In the genomic region with DNA sequence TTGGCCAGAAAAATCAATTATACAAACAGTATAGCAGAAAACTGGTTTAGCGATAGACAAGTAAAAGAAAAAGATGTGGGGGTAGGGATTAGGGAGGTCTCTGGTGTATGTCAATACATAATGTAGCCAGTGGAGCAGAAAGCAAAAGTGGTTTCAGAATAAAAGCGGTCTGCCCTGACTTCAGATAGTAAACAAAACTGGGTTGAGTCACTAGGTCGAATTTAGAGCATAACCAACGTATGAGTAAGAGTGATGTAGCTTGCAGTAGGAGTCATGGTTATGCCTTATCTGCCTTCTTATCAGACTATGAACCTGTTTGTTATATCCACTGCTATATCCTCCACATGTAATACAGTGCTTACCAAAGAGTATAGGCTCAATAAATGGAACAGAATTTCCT, we compare ENCODE assay signal across 15 mouse cellular contexts.
DNase-seq lines count a peak whose midpoint lies in the region; ATAC-seq and TF ChIP-seq lines count a peak whose summit lies in the region.
"Had no signal": no experiment of that assay in that cellular context is flagged by ENCODE, and none has a peak within 500 bp of the region (broad histone marks: within the 10 kb centered on the region; RNA-seq: fewer than 3 reads in every experiment).

No protein-coding gene starts in this region.

- H3K9me3 ChIP-seq in liver, embryonic 16.5 days (replicated peaks; ENCODE audit: control insufficient read depth, low read length), result no peaks in the 10 kb centered on the region
- no peaks in the 10 kb centered on the region for H3K9me3 ChIP-seq in liver, embryonic 12.5 days (replicated peaks)
- H3K9me3 ChIP-seq in forebrain, embryonic 11.5 days (ENCODE audit: control insufficient read depth, low read length), result no peaks in the 10 kb centered on the region
- H3K9me3 ChIP-seq: forebrain, embryonic 12.5 days; limb, embryonic 15.5 days; neural tube, embryonic 13.5 days had no signal

- no peak for TF ChIP-seq POLR2A in myocyte (IDR thresholded peaks at IDR 0.05; ENCODE audit: insufficient read length, low read depth)

- no peaks in the 10 kb centered on the region for H3K79me2 ChIP-seq in myocyte (ENCODE audit: control insufficient read depth, insufficient read depth)

- ATAC-seq in liver, embryonic 16.5 days (ENCODE audit: low read depth), result peak; percentile 63
- ATAC-seq in liver, embryonic 12.5 days, result no peak
- no peak for ATAC-seq in forebrain, embryonic 11.5 days (replicated peaks; ENCODE audit: low FRiP score)
- ATAC-seq: hindbrain, embryonic 16.5 days had no signal

- WGBS in liver, embryonic 16.5 days (ENCODE audit: insufficient replicate concordance), result 49% methylated on average over 4 of the region's 4 CpGs
- WGBS in liver, embryonic 12.5 days (ENCODE audit: insufficient replicate concordance), result 42% methylated on average over 4 of the region's 4 CpGs
- WGBS in forebrain, embryonic 11.5 days, result 46% methylated on average over 4 of the region's 4 CpGs

- no peak overlapping the region for H3K27ac ChIP-seq in liver, embryonic 16.5 days (ENCODE audit: low read length)
- H3K27ac ChIP-seq in liver, embryonic 12.5 days, result no peak overlapping the region
- no peak overlapping the region for H3K27ac ChIP-seq in forebrain, embryonic 11.5 days (ENCODE audit: low read depth, low read length)
- H3K27ac ChIP-seq: forebrain, embryonic 12.5 days; neural tube, embryonic 13.5 days had no signal

- no peaks in the 10 kb centered on the region for H3K4me1 ChIP-seq in liver, embryonic 16.5 days (ENCODE audit: control insufficient read depth, low read depth, low read length)
- H3K4me1 ChIP-seq in liver, embryonic 12.5 days, result no peaks in the 10 kb centered on the region
- no peaks in the 10 kb centered on the region for H3K4me1 ChIP-seq in forebrain, embryonic 11.5 days (replicated peaks; ENCODE audit: control insufficient read depth, insufficient read depth, low read length)
- H3K4me1 ChIP-seq: neural tube, embryonic 13.5 days had no signal

- no peak overlapping the region for H3ac ChIP-seq in myocyte (ENCODE audit: control insufficient read depth, insufficient read length)

- H3K4me2 ChIP-seq in liver, embryonic 16.5 days (ENCODE audit: low read depth, low read length), result no peak overlapping the region
- H3K4me2 ChIP-seq in liver, embryonic 12.5 days, result no peak overlapping the region
- H3K4me2 ChIP-seq in myocyte (ENCODE audit: low read depth), result peak overlapping the region; percentile 66
- H3K4me2 ChIP-seq in forebrain, embryonic 11.5 days (ENCODE audit: low read depth, low read length, severe bottlenecking), result no peak overlapping the region
- H3K4me2 ChIP-seq: forebrain, embryonic 12.5 days; limb, embryonic 15.5 days; neural tube, embryonic 13.5 days had no signal

- H3K9ac ChIP-seq in liver, embryonic 16.5 days (ENCODE audit: low read depth, low read length), result no peak overlapping the region
- no peak overlapping the region for H3K9ac ChIP-seq in liver, embryonic 12.5 days
- H3K9ac ChIP-seq in forebrain, embryonic 11.5 days (ENCODE audit: low read length), result no peak overlapping the region
- H3K9ac ChIP-seq: forebrain, embryonic 12.5 days; limb, embryonic 15.5 days; neural tube, embryonic 13.5 days had no signal

- no peaks in the 10 kb centered on the region for H3K36me3 ChIP-seq in liver, embryonic 16.5 days (ENCODE audit: control insufficient read depth, insufficient read depth)
- no peaks in the 10 kb centered on the region for H3K36me3 ChIP-seq in liver, embryonic 12.5 days
- no peaks in the 10 kb centered on the region for H3K36me3 ChIP-seq in myocyte (ENCODE audit: control insufficient read depth, insufficient read depth)
- no peaks in the 10 kb centered on the region for H3K36me3 ChIP-seq in forebrain, embryonic 11.5 days (ENCODE audit: control insufficient read depth, insufficient read depth, low read length)
- H3K36me3 ChIP-seq: forebrain, embryonic 12.5 days; limb, embryonic 15.5 days; neural tube, embryonic 13.5 days had no signal

- DNase-seq in embryo, embryonic 10 days (ENCODE audit: low spot score), result peak; percentile 5
- DNase-seq in embryo, embryonic 9.5 days (ENCODE audit: extremely low spot score), result no peak
- DNase-seq in NIH3T3 (ENCODE audit: low read depth), result peak; percentile 60
- DNase-seq in testis, postnatal 10 days (ENCODE audit: low spot score), result no peak
- no peak for DNase-seq in forebrain, embryonic 11.5 days (ENCODE audit: low spot score)
- DNase-seq: adrenal gland, adult 2 months; cerebellum, adult 11-12 months; thymus, postnatal 4 days had no signal

- H3K27me3 ChIP-seq in liver, embryonic 16.5 days (ENCODE audit: control insufficient read depth, insufficient read depth, low read depth, low read length), result no peaks in the 10 kb centered on the region
- no peaks in the 10 kb centered on the region; the same call in none of the 2 replicates for H3K27me3 ChIP-seq in liver, embryonic 12.5 days (replicated peaks)
- H3K27me3 ChIP-seq in myocyte (ENCODE audit: control insufficient read depth, insufficient read depth, insufficient read length), result no peaks in the 10 kb centered on the region
- H3K27me3 ChIP-seq in forebrain, embryonic 11.5 days (ENCODE audit: control insufficient read depth, insufficient read depth, low read length), result no peaks in the 10 kb centered on the region
- H3K27me3 ChIP-seq: forebrain, embryonic 12.5 days; limb, embryonic 15.5 days; neural tube, embryonic 13.5 days had no signal

- H3K4me3 ChIP-seq in liver, embryonic 16.5 days (ENCODE audit: low read depth, low read length), result no peak overlapping the region
- no peak overlapping the region for H3K4me3 ChIP-seq in liver, embryonic 12.5 days
- no peak overlapping the region for H3K4me3 ChIP-seq in myocyte
- H3K4me3 ChIP-seq in forebrain, embryonic 11.5 days (ENCODE audit: low read depth, low read length), result no peak overlapping the region
- H3K4me3 ChIP-seq: forebrain, embryonic 12.5 days; limb, embryonic 15.5 days; neural tube, embryonic 13.5 days had no signal

TF ChIP-seq in myocyte, 11 proteins besides CTCF, POLR2A, EP300 and RAD21:
- TF ChIP-seq USF1 (IDR thresholded peaks at IDR 0.05; ENCODE audit: low read depth) (no peak), REST (IDR thresholded peaks at IDR 0.05; ENCODE audit: insufficient read depth, insufficient read length) (no peak)

Comparison
In these comparisons a context has a peak if more than half of its experiments do, and no peak if none do; other contexts are left out.
1. DNase-seq: peak in embryo, embryonic 10 days (single experiment) and NIH3T3 (single experiment); none in embryo, embryonic 9.5 days (single experiment), testis, postnatal 10 days (single experiment) and forebrain, embryonic 11.5 days (single experiment).